Mouse (Mus musculus) fat pad, adult 2 months (tissue): ENCODE measurements at regions not wholly inside any gene's neighbourhood (a gene's known extent, or its start where the extent isn't known, plus 50 kb on each side); places are given as distances from the start of the nearest gene placed in this dataset.

ENCODE experiments used
- DNase-seq: peaks from one replicate; pipeline ENCODE4 v3.0.0-alpha.2; 2011; ENCODE audit warnings: low read depth, low spot score; ENCODE audit errors: extremely low read depth

DNA sequence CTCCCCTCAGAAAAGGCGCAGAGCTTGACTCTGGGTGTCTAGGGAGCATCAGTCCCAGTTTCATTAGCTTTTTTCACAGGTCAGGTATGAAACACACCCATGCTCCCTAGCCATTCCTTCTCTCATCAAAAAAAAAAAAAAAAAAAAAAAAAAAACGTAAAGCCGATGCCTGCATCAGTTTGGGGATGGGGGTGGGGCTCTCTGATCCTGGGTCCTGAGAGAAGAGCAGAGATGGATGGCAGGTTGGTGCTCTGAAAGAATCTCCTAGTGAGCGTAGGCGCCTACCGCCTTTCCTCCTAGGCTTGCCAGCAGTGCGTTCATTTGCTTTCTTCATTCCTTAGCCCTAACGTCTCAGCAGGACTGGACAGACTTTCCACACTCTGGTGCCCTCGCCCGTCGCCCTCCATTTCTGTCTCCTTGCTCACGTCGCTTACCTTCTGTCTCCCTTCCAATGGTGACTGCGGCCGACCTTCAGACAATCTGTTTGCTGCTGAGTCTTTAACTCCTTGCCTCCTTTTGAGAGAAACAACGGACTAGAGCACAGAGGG, 267.5 kb downstream of the Agtpbp1 start:
- no peak for DNase-seq

DNA sequence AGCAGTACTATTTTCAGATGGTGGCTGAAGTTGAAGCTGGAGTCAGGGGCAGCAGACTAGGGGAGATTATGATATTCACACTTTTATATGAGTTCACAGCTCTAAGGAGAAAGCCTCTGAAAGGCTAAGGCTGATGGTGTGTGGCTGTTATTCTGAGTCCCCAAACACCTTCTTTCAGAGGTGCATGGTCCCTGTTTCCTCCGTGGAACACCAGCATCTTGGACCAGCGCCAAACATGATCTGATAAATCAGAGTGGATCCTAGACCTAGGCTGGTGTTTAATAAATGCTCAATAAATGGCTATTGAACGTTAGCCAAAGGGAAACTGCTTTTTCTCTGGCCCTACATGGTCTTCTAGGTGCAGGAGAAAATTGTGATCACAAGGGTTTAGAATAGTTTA, 269.2 kb downstream of the Agtpbp1 start:
- no peak for DNase-seq

DNA sequence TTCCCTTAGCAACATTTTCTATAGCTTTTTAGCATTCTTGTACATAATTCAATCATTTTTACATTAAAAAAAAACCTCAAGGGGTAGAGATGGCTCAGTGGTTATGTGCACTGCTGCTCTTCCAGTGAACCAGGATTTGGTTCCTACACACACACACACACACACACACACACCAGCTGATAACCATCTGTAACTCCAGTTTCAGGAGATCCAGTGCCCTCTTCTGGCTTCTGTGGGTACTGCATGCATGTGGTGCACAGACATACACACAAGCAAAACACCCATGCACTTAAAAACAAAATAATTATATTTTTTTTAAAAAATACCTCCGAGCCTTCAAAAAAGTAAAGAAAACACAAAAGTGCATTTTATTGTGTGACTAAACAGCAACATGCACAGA, 270.6 kb downstream of the Agtpbp1 start:
- DNase-seq, result no peak

DNA sequence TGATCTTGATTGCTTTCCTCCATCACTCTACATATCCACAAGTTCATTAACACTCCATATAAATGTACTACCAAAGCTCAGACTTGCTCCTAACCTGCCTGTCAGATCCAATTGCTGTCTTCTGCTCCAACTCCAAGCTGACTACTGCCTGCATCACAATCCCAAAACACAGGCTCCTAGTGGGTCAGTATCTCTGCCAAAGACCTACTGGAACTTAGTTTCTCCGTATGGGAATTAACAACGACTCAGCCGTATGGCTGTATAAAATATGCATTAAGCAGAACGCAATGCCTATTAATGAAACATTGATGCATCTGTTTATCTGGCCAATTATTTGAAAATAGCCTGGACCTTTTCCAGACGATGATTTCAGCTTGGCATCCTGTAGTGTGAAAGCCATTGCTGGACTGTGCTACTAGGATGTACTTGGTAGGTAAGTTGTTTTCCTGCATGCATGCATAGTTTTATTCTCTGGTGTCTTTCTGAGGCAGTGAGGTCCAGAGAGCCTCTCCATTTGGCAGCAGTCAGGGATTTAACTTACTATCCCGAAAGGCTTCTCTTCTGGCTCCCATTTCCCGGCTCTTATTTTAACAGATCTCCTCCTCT, 271.2 kb downstream of the Agtpbp1 start:
- DNase-seq, result no peak

DNA sequence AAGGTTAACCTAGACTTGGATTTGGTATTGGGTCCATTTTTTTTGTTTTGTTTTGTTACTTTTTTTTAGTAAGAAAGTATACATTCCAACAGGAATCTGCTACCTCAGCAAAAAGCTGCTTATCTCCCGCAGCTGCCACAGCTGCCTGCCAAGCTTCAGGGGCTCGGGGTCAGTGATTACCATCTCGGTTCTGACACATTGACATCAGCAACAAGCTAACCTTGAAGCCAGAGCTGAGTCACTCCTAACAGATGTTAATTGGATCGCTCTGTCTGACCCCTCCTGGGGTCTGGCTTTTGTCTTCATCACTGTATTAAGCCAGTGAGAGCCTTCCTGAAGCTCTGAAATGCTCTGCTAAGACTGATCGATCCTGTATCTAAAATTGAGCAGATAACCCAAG, 292.1 kb downstream of the Agtpbp1 start:
- no peak for DNase-seq

DNA sequence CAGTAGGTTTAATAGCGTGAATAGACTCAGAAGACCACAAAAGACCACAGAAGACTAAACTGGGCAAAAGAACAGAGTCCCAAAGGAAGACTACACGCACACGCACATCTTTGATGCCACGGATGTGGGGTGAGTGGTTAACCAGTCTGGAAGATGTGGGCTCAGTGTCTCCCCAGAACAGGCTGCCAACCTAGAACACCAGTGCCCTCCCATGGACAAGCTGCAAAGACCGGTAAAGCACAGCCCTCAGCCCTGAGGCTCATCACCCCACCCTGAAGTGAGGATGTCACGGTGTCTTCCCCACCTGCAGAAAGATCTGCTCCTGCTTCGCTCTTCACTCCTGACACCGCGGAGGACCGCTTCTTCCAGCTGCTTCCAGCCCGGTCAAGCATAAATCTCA, 295.9 kb downstream of the Agtpbp1 start:
- no peak for DNase-seq

DNA sequence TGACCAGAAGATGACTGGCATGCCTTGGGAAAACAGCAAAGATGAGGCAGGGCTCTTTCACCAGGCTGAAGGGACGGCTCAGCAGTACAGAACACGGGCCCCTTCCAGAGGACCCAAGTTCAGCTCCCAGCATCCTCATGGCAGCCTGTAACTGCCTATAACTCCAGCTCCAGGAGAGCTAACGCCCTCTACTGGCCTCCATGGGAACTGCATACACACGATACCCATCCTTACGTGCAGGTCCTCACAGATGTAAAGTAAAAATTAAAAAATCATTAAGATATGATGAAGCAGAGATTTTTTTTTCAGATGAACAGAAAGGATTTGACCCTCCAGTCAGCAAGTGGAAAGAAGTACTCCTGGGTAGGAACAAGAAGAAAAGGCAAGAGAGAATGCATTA, 303.8 kb downstream of the Agtpbp1 start:
- no peak for DNase-seq

DNA sequence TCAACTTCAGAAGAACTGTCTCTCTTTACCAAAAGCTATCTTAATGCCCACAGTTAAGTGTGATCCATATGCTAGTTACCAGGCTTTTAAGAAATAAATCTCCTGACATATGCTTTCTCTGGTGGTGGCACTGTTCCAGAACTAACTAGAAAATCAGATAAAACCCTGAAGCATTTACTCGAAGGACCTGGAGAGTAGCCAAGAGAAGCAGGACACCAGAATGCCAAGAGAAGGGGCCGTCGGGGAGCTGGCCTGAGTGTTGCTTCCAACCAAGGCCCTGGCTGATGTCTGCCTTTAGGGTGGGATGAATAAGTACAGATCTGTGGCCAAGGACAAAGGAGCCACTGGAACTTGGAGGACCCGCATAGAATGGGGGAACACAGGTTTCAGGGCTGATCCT, 305.9 kb downstream of the Agtpbp1 start:
- DNase-seq, result peak; percentile 1

DNA sequence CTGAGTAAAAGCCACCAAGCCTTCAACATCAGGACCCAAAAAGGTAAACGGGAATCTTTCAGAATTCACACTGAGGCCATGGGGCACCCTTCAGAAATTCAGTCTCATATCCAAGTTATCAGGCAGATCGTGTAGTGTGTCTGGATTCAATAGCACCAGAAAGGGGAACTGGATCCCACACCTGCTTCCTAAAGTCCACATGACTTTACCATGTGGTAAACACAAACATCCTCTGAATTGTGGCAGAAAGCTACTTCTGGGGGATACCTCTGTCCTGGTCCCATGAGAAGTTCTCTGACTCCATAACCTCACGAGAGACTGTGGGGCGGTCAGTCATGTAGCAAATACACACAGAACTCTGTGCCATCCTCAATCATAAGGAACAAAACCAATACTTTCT, 313.4 kb downstream of the Agtpbp1 start:
- DNase-seq, result no peak

DNA sequence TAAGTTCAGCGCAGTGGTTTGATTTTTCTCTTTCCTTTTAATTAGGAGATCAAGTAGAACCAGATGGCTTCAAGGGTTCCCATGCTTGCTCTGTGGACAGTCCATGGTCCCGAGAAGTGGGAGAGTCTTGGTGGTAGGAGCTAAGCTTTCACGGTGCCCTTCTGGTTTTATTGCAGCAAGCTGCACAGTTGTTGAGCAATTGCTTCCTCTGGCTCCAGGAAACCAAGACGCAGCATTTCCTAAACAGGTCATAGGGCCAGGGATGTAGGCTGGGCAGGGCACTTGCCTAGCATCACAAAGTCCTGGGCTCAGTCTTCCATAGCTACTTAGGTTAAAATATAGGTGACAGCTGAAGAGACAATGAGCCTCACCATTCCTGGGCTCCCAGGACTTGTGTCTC, 318.2 kb downstream of the Agtpbp1 start:
- no peak for DNase-seq

DNA sequence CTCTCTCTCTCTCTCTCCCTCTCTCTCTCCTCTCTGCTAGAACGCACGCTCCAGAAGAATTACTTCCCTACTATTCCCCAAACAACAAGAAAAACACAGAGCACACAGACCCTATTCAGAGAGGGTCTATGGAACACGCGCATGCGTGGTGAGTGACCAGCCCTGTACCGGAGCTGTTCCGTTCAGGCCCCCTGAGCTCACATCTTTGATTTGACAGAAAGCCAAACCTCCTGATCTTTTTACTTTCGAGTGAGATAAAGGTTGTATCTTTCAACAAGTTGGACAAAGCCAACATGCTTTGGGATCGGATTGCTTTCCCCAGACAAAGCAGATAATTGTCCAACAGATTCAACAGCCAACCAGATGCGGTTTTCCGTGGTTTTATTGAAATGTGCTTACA, 320.9 kb downstream of the Agtpbp1 start:
- no peak for DNase-seq

DNA sequence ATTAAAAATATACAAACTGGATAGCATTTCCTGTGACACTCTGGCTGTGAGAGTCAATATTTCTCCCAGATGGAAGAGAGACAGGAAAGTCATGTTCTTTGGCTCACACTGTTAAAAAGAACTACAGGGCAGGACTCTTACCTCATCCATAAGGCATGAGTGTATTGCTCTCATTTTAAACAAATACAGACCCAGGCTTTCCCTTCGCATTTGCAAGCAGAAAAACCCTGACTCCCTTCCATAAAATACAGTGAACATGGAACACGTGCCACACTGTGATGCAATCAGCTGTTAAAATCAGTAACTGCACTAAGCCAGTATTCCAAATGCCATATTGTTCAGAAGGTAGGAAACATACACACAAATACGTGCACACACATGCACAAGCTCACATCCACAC, 323.1 kb downstream of the Agtpbp1 start:
- DNase-seq, result no peak

DNA sequence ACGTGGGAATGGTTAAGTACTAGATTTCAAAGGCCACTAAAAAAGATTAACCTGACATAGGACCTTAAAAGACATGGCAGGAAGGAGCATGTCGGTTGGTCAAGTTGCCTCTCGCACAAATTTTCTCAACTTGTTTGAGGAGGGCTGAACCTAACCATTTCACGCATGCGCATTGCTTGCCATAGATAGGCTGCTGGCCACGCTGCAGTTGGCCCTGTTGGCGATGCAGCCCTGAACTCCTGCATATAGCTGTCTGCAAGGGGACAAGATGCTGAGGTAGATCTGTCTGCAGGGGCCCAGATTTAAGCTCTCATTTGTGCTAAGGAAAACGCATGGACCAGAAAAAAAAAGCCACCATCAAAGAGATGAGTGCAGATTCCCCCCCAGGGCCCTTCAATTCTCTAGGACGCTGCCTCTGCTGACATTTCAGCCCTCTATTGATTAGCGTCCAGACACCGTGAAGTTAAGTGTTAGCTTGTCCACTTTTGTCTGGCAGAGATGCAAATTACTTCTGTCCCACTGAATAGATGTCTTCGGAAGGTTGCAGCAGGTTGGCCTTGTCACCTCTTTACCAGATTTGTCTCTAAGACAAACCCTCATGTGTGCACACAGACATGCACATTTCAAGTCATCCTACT, 329.1 kb downstream of the Agtpbp1 start:
- DNase-seq, result no peak

DNA sequence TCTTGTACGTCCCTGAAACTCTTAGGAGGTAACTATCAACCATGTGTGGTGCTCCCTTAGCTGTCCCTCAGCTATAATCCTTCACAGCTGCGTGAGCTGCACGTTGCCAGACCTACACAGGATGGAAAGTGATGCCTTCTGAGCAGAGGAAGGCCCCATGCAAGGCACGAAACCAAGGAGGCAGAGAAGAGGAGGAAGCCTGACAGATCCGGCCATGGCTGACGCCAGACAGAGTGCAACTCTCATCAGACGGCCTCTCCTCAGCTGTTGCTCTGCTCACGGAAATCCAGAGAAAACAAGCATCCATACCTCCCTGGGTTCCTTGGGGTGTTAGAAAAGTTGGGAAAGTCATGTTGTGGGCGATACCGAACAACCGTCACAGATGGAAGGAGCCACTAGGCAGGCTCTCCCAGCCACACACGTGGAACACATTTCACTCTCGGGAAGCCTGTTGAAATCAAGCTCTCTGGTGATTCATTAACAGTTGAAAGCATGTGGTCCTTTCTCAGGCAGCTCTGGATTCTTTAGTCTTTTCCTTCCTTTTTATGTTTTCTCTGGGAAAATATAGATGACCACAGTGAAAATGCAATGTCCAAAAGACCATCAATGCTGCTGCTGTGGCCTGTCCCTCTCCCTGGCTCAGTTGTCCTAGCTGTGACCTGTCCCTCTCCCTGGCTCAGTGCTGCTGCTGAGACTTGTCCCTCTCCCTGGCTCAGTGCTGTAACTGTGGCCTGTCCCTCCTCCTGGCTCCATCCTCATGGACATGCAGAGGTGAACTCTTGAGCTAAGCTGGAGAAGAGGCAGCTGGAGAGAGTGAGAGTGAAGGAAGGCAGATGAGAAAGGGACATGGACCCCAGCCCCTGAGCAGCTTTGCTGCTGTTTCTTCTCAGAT, 331.1 kb downstream of the Agtpbp1 start:
- no peak for DNase-seq

DNA sequence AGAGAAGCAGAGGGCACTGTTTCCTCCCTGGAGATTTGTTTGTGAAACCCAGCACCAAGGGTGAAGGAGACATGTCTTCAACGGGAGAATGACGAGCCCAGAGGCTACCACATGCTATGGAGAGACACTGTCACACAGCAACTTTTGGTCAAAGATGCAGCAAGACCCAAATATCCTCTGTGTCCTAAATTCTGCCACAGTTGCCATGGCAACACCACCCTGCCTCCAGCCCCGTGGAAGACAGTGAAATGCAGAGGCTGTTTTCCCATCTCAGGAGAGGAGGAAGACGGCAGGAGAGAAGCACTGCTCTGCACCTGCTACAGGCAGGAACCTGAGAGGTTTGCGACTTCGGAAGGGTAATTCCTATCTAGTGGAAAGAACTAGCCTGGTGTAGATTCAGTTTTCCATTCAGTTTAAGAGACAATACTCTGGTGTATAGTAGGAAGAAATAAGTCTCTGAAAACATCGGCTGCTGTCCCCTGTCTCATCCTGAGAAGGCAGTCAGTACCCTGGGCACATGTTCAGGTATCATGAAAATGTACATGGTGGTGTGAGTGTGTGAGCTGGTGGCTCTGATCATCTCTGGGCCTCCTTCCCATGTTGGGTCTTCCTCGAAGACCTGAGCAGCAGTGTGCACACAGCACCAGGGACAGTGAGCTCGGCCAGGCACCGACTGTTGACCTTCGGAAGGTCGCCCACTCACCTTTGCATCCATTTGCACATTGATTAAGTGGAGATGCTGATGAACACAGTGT, 333.6 kb downstream of the Agtpbp1 start:
- no peak for DNase-seq

DNA sequence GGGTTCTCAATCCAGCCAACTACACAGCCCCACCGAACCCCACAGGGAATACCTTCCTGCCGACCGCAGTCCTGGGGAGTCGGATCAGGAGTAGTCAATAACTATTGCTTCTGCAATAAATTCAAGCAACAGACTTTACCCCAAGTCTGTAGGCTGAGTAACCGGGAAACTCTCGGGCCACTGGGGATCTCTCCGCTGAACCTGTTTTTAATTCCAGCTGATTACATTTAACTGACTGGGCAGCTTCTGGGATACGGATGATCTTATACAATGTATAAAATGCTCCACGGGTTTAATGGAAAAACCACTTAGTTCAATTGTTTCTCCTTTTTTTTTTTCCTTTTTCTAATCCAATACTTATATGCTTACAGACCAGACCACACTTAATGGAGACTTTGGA, 336.6 kb downstream of the Agtpbp1 start:
- no peak for DNase-seq

DNA sequence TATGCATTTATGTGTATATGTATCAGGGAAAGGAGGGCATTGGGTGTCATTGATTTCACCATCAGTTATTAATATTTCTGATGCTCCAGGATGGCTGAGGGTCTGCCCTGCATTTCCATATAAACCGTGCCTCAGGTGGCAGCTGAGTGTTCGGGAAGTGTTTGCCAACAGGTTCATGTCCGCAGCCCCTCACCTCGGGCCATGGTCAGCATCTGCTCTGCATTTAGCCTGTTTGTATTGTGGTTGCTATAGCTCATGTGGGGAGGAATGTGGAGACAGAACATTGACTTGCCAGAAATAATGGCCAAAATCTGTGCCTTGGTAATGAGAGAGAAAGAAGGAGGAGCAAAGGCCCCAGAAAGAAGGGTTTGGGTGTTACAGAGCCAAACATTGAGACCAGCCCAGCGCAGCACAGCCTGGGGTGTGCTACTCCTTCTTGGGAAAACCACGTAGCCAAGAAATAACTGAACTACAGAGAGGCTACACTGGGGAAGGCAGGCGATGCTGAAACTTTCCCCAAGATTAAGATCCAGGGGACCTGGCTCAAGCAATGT, 338.0 kb downstream of the Agtpbp1 start:
- DNase-seq, result no peak

DNA sequence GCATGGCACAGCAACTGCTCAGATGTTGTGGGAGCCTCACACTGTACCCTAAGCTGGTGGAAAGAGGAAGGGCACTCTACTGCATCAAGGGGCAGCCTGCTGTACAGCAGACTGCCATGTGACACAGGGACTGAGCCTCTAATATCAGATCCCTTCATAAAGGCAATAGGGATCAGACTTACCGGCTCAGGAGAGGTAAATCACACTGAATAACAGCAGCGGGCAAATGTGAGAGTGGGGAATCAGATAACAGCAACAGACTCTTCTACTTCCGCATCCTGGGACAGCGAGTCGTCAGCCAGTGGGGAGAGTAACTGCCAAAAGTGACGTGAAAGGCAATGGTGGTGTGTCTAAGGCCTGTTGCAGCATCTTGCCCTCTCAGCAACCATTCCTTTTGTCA, 339.0 kb downstream of the Agtpbp1 start:
- DNase-seq, result no peak

DNA sequence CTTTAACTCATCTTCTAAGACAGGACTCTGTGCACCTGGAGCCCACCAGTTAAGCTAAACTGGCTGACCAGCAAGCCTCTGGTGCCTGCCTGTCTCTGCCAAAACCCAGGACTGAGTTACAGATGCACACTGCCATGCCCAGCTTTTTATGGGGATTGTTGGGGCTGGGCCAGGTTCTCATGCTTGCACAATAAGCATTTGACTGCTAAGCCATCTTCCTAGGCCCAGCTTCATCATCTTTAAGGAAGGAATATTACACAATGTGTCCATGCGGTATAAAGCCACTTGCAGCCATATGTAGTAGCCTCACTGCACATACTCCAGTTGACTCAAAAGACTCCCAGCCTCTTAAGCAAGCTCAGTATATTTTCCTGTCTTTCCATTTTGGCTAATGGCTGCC, 340.4 kb downstream of the Agtpbp1 start:
- peak; percentile 86 for DNase-seq

DNA sequence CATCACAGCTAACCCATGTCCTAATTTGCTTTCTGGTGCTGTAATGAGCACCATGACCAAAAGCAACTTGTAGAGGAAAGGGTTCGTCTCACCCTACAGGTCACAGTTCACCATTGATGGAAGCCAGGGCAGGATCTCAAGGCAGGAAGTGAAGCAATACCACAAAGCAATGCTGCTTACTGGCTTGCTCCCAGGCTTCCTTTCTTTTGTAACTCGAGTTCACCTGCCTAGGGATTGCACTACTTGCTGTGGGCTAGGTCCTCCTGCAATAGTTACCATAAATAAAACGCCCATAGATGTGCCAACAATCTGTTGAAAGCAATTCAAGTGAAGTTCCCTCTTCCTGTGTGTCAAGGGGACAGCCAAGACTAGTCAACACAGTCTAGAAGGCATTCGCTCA, 342.4 kb downstream of the Agtpbp1 start:
- DNase-seq, result peak; percentile 90

DNA sequence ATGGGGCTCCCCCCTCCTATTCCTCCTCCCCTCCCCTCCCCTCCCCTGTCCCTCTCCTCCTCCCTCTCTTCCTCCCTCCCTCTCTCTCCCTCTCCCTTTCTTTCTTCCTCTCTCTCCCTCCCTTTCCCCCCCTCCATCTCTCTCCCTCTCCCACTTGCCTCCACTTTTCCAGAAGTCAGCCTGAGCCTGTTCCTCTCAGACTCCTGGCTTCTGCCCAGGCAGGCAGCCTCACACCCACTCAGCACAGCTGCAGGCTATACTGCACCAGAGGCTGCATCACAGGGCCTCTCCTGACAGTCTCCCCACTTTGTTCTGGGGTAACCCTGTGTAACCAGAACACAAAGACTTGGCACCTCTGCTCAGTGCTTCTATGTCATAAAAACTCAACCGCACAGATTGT, 346.3 kb downstream of the Agtpbp1 start:
- no peak for DNase-seq
